Comparison of ENCODE assay signal across 8 mouse cellular contexts in the genomic region with DNA sequence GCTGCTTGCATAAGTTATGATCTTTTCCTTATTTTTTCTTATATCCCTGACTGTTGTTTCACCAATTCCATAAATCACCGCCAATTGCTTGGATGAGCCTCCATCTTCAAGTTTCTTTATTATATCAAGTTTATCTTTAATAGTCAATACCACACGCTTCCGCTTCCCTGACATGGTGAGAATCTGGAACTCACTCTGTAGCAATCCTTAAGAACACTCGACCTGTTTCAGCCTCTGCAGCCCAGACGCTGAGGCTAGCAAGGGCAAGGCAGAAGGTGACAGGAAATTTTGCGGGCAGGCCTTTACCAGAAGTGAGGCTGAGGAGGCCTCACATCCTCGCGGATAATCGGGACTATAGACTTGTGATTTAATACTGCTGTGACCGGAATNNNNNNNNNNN. TPM values are rescaled to one million over a fixed set of nuclear protein-coding genes. Genes with fewer than 3 reads are reported as not detected.
A peak's percentile ranks its signal among the peaks of the same experiment; 100 is the strongest.
DNase-seq lines count a peak whose midpoint lies in the region; ATAC-seq and TF ChIP-seq lines count a peak whose summit lies in the region.

A gene (minus strand): TSS at position 349 of the 400 bp plus-strand sequence.

- peak within 1 kb of the TSS; percentile 47 for H3K4me3 ChIP-seq in embryonic facial prominence, embryonic 11.5 days (ENCODE audit: low read depth, low read length)
- peak within 1 kb of the TSS; percentile 59 for H3K4me3 ChIP-seq in heart, embryonic 10.5 days
- H3K4me3 ChIP-seq in kidney, embryonic 14.5 days (ENCODE audit: low read length), result peak within 1 kb of the TSS; percentile 47
- peak within 1 kb of the TSS; percentile 69 for H3K4me3 ChIP-seq in liver, adult 2 months (ENCODE audit: insufficient read depth, low read depth, low read length)
- peak within 1 kb of the TSS; percentile 66 for H3K4me3 ChIP-seq in midbrain, postnatal 0 days (ENCODE audit: low read depth, low read length)

- no peak for TF ChIP-seq POLR2A in liver, adult 2 months (IDR thresholded peaks at IDR 0.05; ENCODE audit: extremely low read depth, insufficient read depth, low read length)

- H3K79me2 ChIP-seq in liver, adult 2 months (ENCODE audit: control insufficient read depth, insufficient read depth, low read length), result no peaks in the 10 kb centered on the region

- no peaks in the 10 kb centered on the region for H3K4me1 ChIP-seq in embryonic facial prominence, embryonic 11.5 days (ENCODE audit: control insufficient read depth, insufficient read depth, low read length)
- peaks cover 20% of the 10 kb centered on the region for H3K4me1 ChIP-seq in heart, embryonic 10.5 days
- no peaks in the 10 kb centered on the region for H3K4me1 ChIP-seq in kidney, embryonic 14.5 days (ENCODE audit: control insufficient read depth, insufficient read depth, low read length)
- peaks cover 8% of the 10 kb centered on the region for H3K4me1 ChIP-seq in liver, adult 2 months (ENCODE audit: control insufficient read depth, insufficient read depth, low read length)
- H3K4me1 ChIP-seq in midbrain, postnatal 0 days (ENCODE audit: insufficient read depth, low read length), result peaks cover 16% of the 10 kb centered on the region; the same call in 1 of the 2 replicates

- H3K9me3 ChIP-seq in embryonic facial prominence, embryonic 11.5 days (replicated peaks; ENCODE audit: control insufficient read depth, low read length), result no peaks in the 10 kb centered on the region
- H3K9me3 ChIP-seq in heart, embryonic 10.5 days, result no peaks in the 10 kb centered on the region
- H3K9me3 ChIP-seq in kidney, embryonic 14.5 days (ENCODE audit: control insufficient read depth, low read length), result no peaks in the 10 kb centered on the region
- no peaks in the 10 kb centered on the region for H3K9me3 ChIP-seq in midbrain, postnatal 0 days (ENCODE audit: low read length)

- 9% methylated on average over 10 of the region's 10 CpGs for WGBS in embryonic facial prominence, embryonic 11.5 days
- WGBS in heart, embryonic 10.5 days, result 5% methylated on average over 10 of the region's 10 CpGs
- WGBS in kidney, embryonic 14.5 days, result 8% methylated on average over 10 of the region's 10 CpGs
- 4% methylated on average over 10 of the region's 10 CpGs for WGBS in liver, adult 2 months
- WGBS in midbrain, postnatal 0 days, result 7% methylated on average over 10 of the region's 10 CpGs

- no peaks in the 10 kb centered on the region; the same call in 1 of the 2 replicates for H3K36me3 ChIP-seq in embryonic facial prominence, embryonic 11.5 days (replicated peaks; ENCODE audit: control insufficient read depth, insufficient read depth, low read depth, low read length)
- H3K36me3 ChIP-seq in heart, embryonic 10.5 days, result no peaks in the 10 kb centered on the region
- no peaks in the 10 kb centered on the region for H3K36me3 ChIP-seq in kidney, embryonic 14.5 days (ENCODE audit: control insufficient read depth, insufficient read depth, low read length)
- no peaks in the 10 kb centered on the region for H3K36me3 ChIP-seq in liver, adult 2 months (ENCODE audit: control insufficient read depth, insufficient read depth, low read length)
- H3K36me3 ChIP-seq in midbrain, postnatal 0 days (ENCODE audit: insufficient read depth, low read length), result no peaks in the 10 kb centered on the region

- no peaks in the 10 kb centered on the region for H3K27me3 ChIP-seq in embryonic facial prominence, embryonic 11.5 days (ENCODE audit: control insufficient read depth, insufficient read depth, low read length)
- H3K27me3 ChIP-seq in heart, embryonic 10.5 days (ENCODE audit: insufficient read depth, poor library complexity, severe bottlenecking), result no peaks in the 10 kb centered on the region
- H3K27me3 ChIP-seq in kidney, embryonic 14.5 days (ENCODE audit: control insufficient read depth, insufficient read depth, low read length), result no peaks in the 10 kb centered on the region
- H3K27me3 ChIP-seq in liver, adult 2 months (ENCODE audit: control insufficient read depth, insufficient read depth, low read length), result no peaks in the 10 kb centered on the region
- no peaks in the 10 kb centered on the region for H3K27me3 ChIP-seq in midbrain, postnatal 0 days (ENCODE audit: insufficient read depth, low read length)

- ATAC-seq in embryonic facial prominence, embryonic 11.5 days (replicated peaks; ENCODE audit: insufficient number of reproducible peaks, low FRiP score, low TSS enrichment, low read depth), result no peak
- ATAC-seq in kidney, embryonic 14.5 days (ENCODE audit: low FRiP score, low TSS enrichment), result no peak
- no peak for ATAC-seq in midbrain, postnatal 0 days (ENCODE audit: low FRiP score)

- peak within 1 kb of the TSS; percentile 40 for H3K4me2 ChIP-seq in embryonic facial prominence, embryonic 11.5 days (ENCODE audit: low read depth, low read length)
- H3K4me2 ChIP-seq in kidney, embryonic 14.5 days (replicated peaks; ENCODE audit: low read depth, low read length), result peak within 1 kb of the TSS; percentile 58
- H3K4me2 ChIP-seq in midbrain, postnatal 0 days (ENCODE audit: low read depth, low read length, poor library complexity, severe bottlenecking), result peak within 1 kb of the TSS; percentile 58

- H3K9ac ChIP-seq in embryonic facial prominence, embryonic 11.5 days (replicated peaks; ENCODE audit: low read length), result peak within 1 kb of the TSS; percentile 64
- peak within 1 kb of the TSS; percentile 65 for H3K9ac ChIP-seq in kidney, embryonic 14.5 days (ENCODE audit: low read depth, low read length)
- H3K9ac ChIP-seq in liver, adult 2 months (ENCODE audit: low read depth, low read length), result peak within 1 kb of the TSS; percentile 95
- peak within 1 kb of the TSS; percentile 64 for H3K9ac ChIP-seq in midbrain, postnatal 0 days (replicated peaks; ENCODE audit: low read length, poor library complexity, severe bottlenecking)

- TF ChIP-seq CTCF in liver, adult 2 months (IDR thresholded peaks at IDR 0.05; ENCODE audit: low read depth, low read length), result no peak
- TF ChIP-seq CTCF in midbrain, postnatal 0 days (IDR thresholded peaks at IDR 0.05), result no peak

- H3K27ac ChIP-seq in embryonic facial prominence, embryonic 11.5 days (replicated peaks; ENCODE audit: low read depth, low read length), result no peak within 1 kb of the TSS
- peak within 1 kb of the TSS; percentile 75 for H3K27ac ChIP-seq in heart, embryonic 10.5 days
- no peak within 1 kb of the TSS for H3K27ac ChIP-seq in kidney, embryonic 14.5 days (ENCODE audit: low read depth, low read length)
- peak within 1 kb of the TSS; percentile 83 for H3K27ac ChIP-seq in liver, adult 2 months (replicated peaks; ENCODE audit: insufficient read depth, low read depth, low read length)
- H3K27ac ChIP-seq in midbrain, postnatal 0 days (ENCODE audit: low read depth, low read length), result peak within 1 kb of the TSS; percentile 65

- DNase-seq in 3134 (ENCODE audit: extremely low read depth, insufficient read length, low spot score), result peak; percentile 60
- DNase-seq in adrenal gland, adult 2 months, result peak; percentile 49
- DNase-seq in embryonic facial prominence, embryonic 11.5 days (ENCODE audit: low spot score), result peak; percentile 28
- DNase-seq in heart, embryonic 10.5 days (ENCODE audit: low spot score), result peak; percentile 79
- DNase-seq in liver, adult 2 months (ENCODE audit: extremely low read depth, low read depth, low spot score), result peak; percentile 46
- DNase-seq in midbrain, postnatal 0 days (ENCODE audit: low spot score), result peak; percentile 38
- peak; percentile 10 to 29 for DNase-seq in spleen, postnatal 36 days (ENCODE audit: low spot score in 2 of 2)

RNA-seq across cellular contexts. Expression of the gene that starts here (rescaled TPM):
- 1 to 10 TPM; 5.4 to 8.1 TPM for total RNA-seq in adrenal gland, adult 2 months (2021)
- 0.04 and 0.06 TPM in 2 replicates for polyA plus RNA-seq in adrenal gland, adult 2 months (2012; rRNA removed)
- 8.6 and 10.2 TPM in 2 replicates for polyA plus RNA-seq in embryonic facial prominence, embryonic 11.5 days (2014; fragmentation: Nextera tagmentation; extraction: Ambion mirVana)
- polyA plus RNA-seq in heart, embryonic 10.5 days (2016; fragmentation: Nextera tagmentation; extraction: Ambion mirVana), result 7.1 and 7.8 TPM in 2 replicates
- 7.1 and 9.6 TPM in 2 replicates for polyA plus RNA-seq in kidney, embryonic 14.5 days (2014; fragmentation: Nextera tagmentation; extraction: Ambion mirVana)
- total RNA-seq in liver, adult 2 months (2014; rRNA removed), result 1.7 and 2.7 TPM in 2 replicates
- polyA plus RNA-seq in liver, adult 2 months (2012; rRNA removed), result 0.12 TPM in 2 replicates
- 4.3 and 4.7 TPM in 2 replicates for total RNA-seq in midbrain, postnatal 0 days (2014; rRNA removed)
- 4.2 and 4.3 TPM in 2 replicates for polyA plus RNA-seq in midbrain, postnatal 0 days (2015; fragmentation: Nextera tagmentation; extraction: Ambion mirVana)

Comparison
In these comparisons a context has a peak if more than half of its experiments do, and no peak if none do; other contexts are left out.
1. DNase-seq: peak in every context shown above with its lines; median percentile 79 in heart, embryonic 10.5 days; 60 in 3134; 49 in adrenal gland, adult 2 months; 46 in liver, adult 2 months; 38 in midbrain, postnatal 0 days; 28 in embryonic facial prominence, embryonic 11.5 days; 20 in spleen, postnatal 36 days.
2. H3K27ac ChIP-seq: peak in heart, embryonic 10.5 days (single experiment), liver, adult 2 months (single experiment) and midbrain, postnatal 0 days (single experiment); none in embryonic facial prominence, embryonic 11.5 days (single experiment) and kidney, embryonic 14.5 days (single experiment).
3. Peak in every context shown above with its lines, with median percentiles within 50 percentile points of each other: H3K4me2 ChIP-seq, H3K4me3 ChIP-seq and H3K9ac ChIP-seq.